In genomic region chr3:149484319-149484718, GRCm38 (mm10) we compare ENCODE assay signal across 16 mouse cellular contexts.
"Had no signal": no experiment of that assay in that cellular context is flagged by ENCODE, and none has a peak within 500 bp of the region (broad histone marks: within the 10 kb centered on the region; RNA-seq: fewer than 3 reads in every experiment).

No protein-coding gene starts in this region.

- H3K36me3 ChIP-seq: midbrain, embryonic 10.5 days; midbrain, embryonic 13.5 days; midbrain, embryonic 15.5 days; neural tube, embryonic 13.5 days; neural tube, embryonic 15.5 days; stomach, embryonic 15.5 days had no signal

- H3K9me3 ChIP-seq: midbrain, embryonic 10.5 days; midbrain, embryonic 13.5 days; midbrain, embryonic 15.5 days; neural tube, embryonic 13.5 days; neural tube, embryonic 15.5 days; stomach, embryonic 15.5 days had no signal

- DNase-seq: lung, adult 18-20 months; lung, embryonic 14.5 days; lung, postnatal 10 days; lung, postnatal 4 days; retina, postnatal 1 day; right cerebral cortex, adult 18-20 months; right cerebral cortex, postnatal 14 days; thymus, postnatal 25 days had no signal

- H3K4me2 ChIP-seq: lung, embryonic 14.5 days; midbrain, embryonic 13.5 days; midbrain, embryonic 15.5 days; neural tube, embryonic 13.5 days; neural tube, embryonic 15.5 days; stomach, embryonic 15.5 days had no signal

- H3K4me3 ChIP-seq: midbrain, embryonic 10.5 days; midbrain, embryonic 13.5 days; midbrain, embryonic 15.5 days; myocyte; neural tube, embryonic 13.5 days; neural tube, embryonic 15.5 days; stomach, embryonic 15.5 days had no signal

- H3K4me1 ChIP-seq: midbrain, embryonic 13.5 days; midbrain, embryonic 15.5 days; neural tube, embryonic 15.5 days; stomach, embryonic 15.5 days had no signal

- H3K27ac ChIP-seq: midbrain, embryonic 10.5 days; midbrain, embryonic 13.5 days; midbrain, embryonic 15.5 days; neural tube, embryonic 13.5 days; neural tube, embryonic 15.5 days; stomach, embryonic 15.5 days; stomach, postnatal 0 days had no signal

- ATAC-seq: midbrain, embryonic 13.5 days; midbrain, embryonic 15.5 days had no signal

- H3K9ac ChIP-seq: lung, embryonic 14.5 days; midbrain, embryonic 13.5 days; midbrain, embryonic 15.5 days; neural tube, embryonic 13.5 days; neural tube, embryonic 15.5 days; stomach, embryonic 15.5 days had no signal

- H3K27me3 ChIP-seq: midbrain, embryonic 13.5 days; midbrain, embryonic 15.5 days; neural tube, embryonic 13.5 days; neural tube, embryonic 15.5 days; stomach, embryonic 15.5 days had no signal
